Mouse (Mus musculus): Measurements from ENCODE around the gene Smad6.

The Smad6 gene

DNA sequence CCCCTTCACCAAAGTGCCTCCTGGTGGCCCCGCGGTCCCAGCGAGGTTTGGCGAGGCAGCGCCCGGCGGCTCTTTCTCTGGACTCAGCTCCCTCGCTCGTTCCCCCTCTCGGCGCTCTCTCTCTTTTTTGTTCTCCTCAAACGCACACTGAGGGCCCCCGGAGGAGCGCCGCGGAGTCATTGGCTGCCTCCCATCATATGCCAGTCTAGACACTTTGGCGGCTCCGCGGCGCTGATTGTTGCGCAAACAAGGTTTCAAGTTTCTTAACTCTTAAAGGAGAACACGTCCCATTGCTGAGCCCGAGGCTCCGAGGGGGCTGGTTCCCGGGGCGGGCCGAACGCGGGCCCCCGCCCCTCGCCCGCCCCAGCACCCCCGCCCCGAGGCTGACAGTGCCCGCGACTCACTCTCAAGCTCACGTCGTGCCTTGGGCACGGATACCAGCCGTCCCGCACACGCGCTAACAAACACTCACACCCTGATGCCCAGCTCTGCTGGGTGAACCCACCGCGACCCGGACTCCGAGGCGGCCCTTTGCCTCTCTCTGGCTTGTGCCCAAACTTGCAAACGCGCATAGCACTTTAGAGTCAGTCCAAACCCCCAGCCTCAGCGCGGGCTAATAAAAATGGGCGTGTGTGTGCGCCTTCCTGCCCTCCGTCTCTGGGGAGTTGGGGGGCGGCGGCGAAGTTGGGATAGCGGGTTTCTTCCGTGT, at the start of gene Smad6:
Smad6 (minus strand) TSS at position 207 of the 709 bp plus-strand sequence.
- DNase-seq (ENCODE audit: low read depth, low spot score), result peak; percentile 92

GRCm38 (mm10) chr9:64070674-64071073, 48.8 kb upstream of the Smad6 start:
- DNase-seq (ENCODE audit: low read depth, low spot score), result no peak

DNA sequence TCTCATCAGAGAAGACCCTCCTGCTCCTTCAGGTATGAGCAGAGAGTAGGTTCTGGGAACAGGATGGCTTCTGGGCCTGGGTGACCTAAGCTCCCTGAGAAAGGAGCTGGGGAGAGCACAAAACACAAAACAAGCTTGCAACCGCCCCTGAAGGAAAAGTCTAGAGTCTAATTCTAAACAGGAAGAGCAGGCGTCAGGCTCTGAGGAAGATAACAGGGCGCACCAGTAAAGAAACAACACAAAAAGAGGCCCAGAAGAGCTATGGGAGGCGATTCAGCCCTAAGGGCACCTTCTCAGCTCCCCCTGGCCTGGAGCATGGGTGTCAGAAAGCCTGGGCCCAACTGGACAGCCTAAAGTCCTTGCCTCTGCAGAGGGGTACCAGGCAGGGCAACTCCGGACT, 47.3 kb upstream of the Smad6 start:
- DNase-seq (ENCODE audit: low read depth, low spot score), result no peak

GRCm38 (mm10) chr9:64068571-64068970, 46.7 kb upstream of the Smad6 start:
- no peak for DNase-seq (ENCODE audit: low read depth, low spot score)

- DNase-seq (ENCODE audit: low read depth, low spot score), result no peak
Observed at GRCm38 (mm10) chr9:64067787-64068186, 45.9 kb upstream of the Smad6 start.

- no peak for DNase-seq (ENCODE audit: low read depth, low spot score)
Observed at GRCm38 (mm10) chr9:64060033-64060539, 38.2 kb upstream of the Smad6 start.

DNA sequence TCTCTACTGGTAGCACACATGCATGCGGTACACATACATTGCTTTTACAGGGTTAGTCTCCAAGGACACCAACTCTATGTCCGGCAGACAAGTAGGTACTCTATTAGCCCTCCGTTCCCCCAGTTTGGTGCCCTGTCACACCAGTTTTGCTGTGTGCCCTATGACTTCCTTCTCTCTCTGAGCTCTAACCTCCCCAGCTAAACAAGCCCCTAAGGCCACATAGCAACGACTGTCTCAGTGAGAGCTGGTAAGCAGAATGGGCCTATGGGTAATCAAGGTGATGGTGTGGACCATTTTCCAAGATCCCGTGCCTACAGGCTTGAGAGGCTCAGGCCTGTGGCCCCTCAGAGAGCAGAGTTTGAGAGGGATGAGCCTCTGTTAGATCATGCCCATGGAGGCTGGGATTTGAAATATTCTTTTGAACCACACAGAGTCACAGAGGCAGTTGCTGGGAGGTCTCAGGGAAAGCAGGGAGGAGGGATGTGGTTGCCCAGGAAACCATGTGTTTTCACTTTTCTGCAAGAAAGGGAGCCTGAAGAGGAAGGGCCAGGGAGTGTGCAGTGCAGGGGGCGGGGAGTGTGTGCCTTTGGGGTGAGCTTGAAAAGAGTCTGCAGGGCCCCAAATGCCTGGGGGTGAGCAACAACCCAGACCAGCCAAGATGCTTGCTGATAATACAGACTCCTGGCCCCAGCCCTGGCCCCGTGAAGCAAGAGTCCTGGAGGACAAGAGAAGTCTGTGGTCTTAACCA, 36.2 kb upstream of the Smad6 start:
- no peak for DNase-seq (ENCODE audit: low read depth, low spot score)

DNA sequence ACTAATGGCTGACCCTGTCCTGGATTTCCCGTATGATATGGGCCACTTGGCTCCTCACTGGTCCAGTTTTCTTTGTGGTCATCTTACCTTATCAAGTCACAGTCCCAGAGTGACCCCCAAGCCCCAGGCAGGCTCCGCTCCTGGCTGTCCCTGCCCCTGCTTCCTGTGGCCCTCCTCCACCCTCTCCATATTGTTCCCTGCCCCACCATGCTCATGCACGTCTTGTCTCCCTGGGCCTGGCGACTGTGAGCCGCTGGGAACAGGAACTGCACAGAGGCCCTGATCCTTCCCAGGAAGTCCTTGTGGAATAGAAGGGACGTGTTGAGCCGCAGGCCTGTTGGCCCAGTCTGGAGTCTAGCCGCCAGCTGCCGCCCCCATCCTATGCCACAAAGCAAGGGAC, 33.3 kb upstream of the Smad6 start:
- no peak for DNase-seq (ENCODE audit: low read depth, low spot score)

DNA sequence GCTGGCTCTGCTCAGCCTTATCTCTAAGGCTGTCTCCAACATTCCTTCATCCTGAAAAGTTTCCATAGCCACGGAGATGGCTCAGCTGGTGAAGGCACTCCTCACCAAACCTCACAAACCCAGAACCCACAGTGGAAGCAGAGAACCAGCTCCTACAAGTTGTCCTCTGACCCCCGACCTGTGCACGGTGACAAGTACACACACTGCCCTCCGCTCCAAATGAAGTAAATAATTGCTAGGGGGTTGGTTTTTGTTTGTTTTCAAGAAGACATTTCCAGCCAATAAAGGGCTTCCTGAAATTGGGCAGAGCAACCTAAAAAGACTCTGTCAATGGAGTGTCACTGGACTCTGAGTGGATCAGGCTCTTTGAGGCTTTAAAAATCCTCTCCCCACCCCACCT, 31.9 kb upstream of the Smad6 start:
- no peak for DNase-seq (ENCODE audit: low read depth, low spot score)

DNA sequence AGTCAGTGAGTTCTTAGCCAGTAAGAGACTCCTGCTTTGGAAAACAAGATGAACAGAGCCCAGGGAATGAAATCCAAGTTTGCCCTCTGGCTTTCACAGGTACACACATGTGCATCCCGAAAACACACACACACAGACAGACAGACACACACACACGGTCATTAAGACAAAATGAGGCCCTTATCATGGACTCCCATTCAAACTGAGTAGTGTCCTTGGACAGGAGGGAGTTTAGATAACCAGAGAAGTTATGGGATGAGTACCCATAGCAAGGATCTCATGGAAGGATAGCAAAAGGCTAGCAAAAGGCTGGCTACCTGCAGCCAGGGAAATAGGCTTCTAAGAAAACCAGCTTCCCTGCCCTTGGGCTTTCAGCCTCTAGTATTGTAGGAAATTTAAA, 29.4 kb upstream of the Smad6 start:
- no peak for DNase-seq (ENCODE audit: low read depth, low spot score)

DNA sequence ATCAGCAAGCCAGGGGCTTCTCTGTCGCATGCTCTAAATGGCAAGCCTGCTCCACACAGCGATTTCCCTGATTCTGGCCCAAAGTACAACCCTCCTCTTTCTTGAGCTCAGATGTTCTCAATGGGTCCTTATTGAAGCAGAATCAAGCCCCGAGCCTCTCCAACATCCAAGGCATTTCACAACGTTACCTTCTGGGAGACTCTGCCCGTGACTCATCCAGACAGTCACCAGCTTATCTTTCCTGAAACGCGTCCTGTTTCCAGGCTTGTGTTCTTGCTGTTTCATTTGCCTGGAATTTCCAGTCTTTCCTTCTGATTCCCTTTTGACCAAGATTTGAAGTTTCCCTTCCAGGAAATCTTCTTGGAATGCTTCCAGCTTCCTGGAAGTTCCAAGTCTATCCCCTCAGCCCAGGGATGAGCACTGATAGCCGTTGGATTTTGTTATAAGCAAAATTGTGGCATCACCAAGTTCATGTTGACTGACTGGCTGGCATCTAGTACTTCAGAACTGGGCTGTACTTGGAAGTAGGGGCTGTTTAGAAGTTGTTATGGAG, 28.7 kb upstream of the Smad6 start:
- DNase-seq (ENCODE audit: low read depth, low spot score), result peak; percentile 17

DNA sequence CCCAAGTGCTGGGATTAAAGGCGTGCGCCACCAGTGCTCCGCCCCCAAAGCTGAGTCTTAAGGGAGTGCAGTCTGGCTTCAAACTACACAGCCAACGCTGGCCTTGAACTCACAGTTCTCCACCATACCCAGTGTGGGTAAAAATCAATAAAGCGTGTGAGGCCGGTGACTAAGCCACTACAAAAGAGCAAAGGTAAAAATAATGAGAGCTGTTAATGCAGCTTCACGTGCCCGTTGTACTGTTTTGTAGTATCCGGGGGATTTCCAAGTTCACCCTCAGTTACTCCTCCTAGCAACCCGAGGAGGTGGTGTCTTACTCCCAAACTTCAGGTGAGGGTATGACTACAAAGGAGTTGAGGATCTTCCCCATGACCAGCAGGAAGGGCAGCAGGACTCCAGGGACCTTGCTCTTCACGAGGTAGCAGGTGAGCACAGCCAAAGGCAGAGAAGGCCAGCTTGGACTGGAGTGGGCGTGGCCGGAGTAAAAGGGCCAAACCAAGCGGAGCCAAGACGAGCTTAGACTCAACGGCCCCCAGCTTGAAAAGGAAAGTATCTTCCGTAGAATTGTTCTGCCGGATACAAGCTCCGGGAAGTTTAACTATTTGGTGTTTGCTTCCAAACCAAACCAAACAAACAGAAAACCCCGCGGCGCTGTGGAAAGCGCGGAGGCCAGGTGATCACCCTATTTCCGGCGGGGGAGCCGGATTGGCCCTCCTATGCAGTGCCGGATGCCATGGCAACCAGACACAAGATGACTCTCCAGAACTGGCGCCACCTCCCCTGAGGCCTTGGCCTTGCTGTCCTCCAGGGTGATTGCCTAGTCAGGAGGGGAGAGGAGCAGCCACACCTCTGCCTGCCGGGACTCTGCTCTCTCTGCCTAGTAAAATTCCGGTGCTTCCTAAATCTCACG, 27.9 kb upstream of the Smad6 start:
- peak; percentile 49 for DNase-seq (ENCODE audit: low read depth, low spot score)

DNA sequence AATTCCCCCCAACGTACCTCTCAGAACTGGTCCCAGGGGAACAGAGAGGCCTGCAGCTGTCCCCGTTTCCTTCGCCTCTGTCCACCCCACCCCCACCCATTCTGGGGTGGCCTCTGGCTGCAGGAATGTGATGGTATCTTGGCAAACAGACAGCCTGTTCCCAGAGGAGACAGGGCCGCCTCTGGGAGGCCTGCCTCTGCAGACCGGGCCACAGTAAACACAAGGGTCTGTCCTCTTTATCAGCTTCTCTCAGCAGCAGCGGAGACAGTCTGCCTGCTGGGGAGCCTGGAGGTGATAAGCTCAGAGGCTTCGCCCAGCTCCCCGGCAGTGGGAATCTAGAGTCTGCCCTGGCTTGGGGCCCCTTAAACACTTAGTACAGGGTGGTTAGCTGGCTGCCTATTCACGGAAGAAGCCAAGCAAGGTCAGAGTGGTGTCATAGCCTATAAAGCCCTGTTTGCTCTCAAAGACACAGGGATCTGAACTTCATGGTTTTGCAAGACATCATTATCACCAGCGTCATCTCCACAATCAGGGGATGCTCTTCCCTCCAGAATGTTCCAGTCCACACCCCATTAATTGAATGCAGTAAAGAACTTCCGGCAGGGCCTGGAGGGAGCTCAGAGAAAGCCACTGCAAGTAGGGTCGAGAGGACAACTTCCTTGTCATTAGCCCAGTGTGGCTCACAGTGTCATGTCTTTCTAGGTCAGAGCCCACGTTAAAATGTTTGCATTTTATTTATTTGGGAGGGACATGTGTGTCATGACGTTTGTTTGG, 23.4 kb upstream of the Smad6 start:
- peak; percentile 45 for DNase-seq (ENCODE audit: low read depth, low spot score)

DNA sequence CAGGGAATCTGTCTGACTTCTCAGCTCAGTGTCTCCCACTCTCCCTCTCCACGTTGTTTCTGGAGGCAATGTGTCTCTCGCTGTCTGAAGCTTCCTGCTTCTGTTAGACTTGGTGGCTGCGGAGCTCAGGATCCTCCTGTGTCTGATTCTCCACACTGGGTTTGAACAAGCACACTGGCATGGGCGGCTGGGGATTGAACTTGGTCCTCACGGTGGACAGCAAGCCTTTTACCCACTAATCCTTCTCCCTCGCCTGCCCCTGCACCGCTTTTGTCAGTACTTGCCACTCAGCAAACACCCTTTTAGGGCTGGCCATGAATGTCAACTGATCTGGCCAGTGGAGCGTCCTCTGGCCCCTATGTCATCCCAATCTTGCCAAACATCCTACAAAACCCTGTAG, 22.5 kb upstream of the Smad6 start:
- DNase-seq (ENCODE audit: low read depth, low spot score), result no peak

DNA sequence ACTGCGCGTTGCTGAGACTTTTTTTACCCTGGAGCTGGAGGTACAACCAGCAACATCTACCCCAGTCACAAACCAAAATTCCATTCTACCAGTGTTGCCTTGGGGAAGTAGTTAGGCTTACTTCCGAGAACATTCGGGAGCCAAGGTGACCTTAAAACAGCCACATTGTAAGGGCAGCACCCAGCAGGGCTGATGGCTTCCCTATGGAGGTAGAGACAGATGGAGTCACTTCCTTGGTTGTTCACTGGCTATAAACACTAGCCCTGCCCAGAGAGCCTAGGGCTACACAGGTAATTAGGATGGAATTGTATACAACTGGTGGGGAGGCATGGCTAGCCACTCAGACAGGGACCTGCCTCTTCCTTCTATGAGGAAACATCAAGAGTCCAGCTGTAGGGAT, 21.1 kb upstream of the Smad6 start:
- DNase-seq (ENCODE audit: low read depth, low spot score), result no peak

DNA sequence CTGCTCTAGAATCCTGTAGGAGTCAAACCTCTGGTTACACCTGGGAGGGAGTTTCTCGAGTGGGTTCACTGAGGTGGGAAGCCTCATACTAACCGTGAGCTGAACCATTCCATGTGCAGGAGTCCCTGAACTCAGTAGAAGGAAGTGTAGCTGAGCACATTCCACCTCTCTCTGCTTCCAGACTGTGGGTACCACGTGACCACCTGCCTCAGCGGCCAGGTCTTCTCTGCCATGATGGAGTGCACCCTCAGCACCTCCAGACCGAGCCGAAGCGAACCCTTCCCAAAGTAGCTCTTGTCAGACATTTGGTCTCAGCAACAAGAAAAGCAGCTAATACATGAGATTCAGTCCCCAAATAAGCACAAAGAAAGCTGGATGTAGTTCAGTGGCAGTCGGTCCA, 20.4 kb upstream of the Smad6 start:
- no peak for DNase-seq (ENCODE audit: low read depth, low spot score)

DNA sequence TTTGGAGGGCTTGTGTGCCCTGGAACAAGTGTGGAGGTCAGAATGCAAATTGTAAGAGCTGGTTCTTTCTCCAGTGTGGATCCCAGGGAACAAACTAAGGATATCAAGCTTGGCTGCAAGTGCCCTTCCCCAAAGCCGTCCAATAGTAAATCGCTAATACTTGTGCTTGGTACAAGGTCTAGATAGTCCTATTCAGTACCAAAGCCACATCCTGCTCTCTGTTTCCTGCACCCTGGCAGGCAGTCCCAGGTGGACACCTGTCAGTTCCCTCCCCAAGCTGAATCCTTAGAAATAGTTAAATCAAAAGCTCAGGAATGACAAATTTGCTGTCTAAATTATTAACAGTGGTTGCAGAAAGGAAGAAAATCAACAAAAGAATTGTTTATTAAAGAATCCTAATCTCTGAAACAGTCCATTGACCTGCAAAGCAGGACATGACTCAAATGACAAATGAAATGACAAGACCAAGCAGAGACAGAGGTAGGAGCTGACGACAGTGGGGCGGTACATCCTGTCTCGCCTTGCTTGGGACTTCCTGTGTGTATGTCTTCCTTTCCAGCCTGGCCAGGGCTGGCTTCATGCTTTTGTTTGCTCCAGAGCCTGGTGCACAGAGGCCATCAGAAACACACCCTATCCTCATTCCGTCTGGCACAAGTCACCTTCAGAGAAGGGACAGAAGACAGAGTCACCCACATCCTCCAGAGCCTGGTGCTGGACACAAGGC, 8.2 kb upstream of the Smad6 start:
- DNase-seq (ENCODE audit: low read depth, low spot score), result no peak

- DNase-seq (ENCODE audit: low read depth, low spot score), result no peak
Observed at GRCm38 (mm10) chr9:64025565-64025964, 3.7 kb upstream of the Smad6 start.

GRCm38 (mm10) chr9:64024976-64025375, 3.1 kb upstream of the Smad6 start:
- DNase-seq (ENCODE audit: low read depth, low spot score), result no peak

All from skeletal muscle tissue, adult 2 months (tissue).